Mouse (Mus musculus): ENCODE data around the gene Cyp2t4. TPM values are rescaled to one million over a fixed set of nuclear protein-coding genes. Genes with fewer than 3 reads are reported as not detected.

Gene Cyp2t4
- total and polyA plus RNA-seq, 2 experiments = not detected

DNA sequence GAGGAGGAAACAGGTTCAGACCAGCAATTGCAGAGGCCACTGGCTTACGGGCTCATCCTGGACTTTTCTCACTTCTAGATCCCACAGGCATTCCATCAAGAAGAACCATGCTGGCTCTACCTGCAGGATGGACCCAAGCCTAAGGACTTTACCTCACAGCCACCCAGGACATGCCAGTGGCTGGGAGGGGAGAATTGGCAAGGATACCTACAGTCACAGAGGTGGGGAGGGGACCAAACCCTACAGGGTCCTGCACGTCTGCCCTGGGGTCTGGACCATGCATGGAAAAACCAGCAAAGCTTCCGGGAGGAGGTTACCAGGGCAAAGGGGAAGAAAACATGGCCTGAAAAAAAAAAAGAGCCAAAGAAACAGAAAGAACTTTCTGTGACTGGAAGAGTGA lies 17.5 kb downstream of the Cyp2t4 start:
- no peak overlapping the region for H3K27ac ChIP-seq (replicated peaks; ENCODE audit: insufficient read depth, low read depth, low read length)
- no peaks in the 10 kb centered on the region for H3K79me2 ChIP-seq (ENCODE audit: control insufficient read depth, insufficient read depth, low read length)
- peaks cover 8% of the 10 kb centered on the region; the same call in 1 of the 2 replicates for H3K4me1 ChIP-seq (ENCODE audit: control insufficient read depth, insufficient read depth, low read length)
- WGBS = 92% methylated on average over 3 of the region's 3 CpGs
- TF ChIP-seq POLR2A (IDR thresholded peaks at IDR 0.05; ENCODE audit: extremely low read depth, insufficient read depth, low read length) (no peak), CTCF (IDR thresholded peaks at IDR 0.05; ENCODE audit: low read depth, low read length) (no peak)
- no peak for DNase-seq (ENCODE audit: extremely low read depth, low read depth, low spot score)
- H3K9ac ChIP-seq (ENCODE audit: low read depth, low read length) = no peak overlapping the region
- no peaks in the 10 kb centered on the region for H3K27me3 ChIP-seq (ENCODE audit: control insufficient read depth, insufficient read depth, low read length)
- H3K36me3 ChIP-seq (ENCODE audit: control insufficient read depth, insufficient read depth, low read length) = no peaks in the 10 kb centered on the region; the same call in 1 of the 2 replicates
- no peak overlapping the region for H3K4me3 ChIP-seq (ENCODE audit: insufficient read depth, low read depth, low read length)

- H3K79me2 ChIP-seq (ENCODE audit: control insufficient read depth, insufficient read depth, low read length) = no peaks in the 10 kb centered on the region
- WGBS = 96% methylated on average over 15 of the region's 15 CpGs
- no peaks in the 10 kb centered on the region for H3K27me3 ChIP-seq (ENCODE audit: control insufficient read depth, insufficient read depth, low read length)
- no peaks in the 10 kb centered on the region; the same call in 1 of the 2 replicates for H3K36me3 ChIP-seq (ENCODE audit: control insufficient read depth, insufficient read depth, low read length)
- DNase-seq (ENCODE audit: extremely low read depth, low read depth, low spot score) = no peak
- no peak overlapping the region for H3K27ac ChIP-seq (replicated peaks; ENCODE audit: insufficient read depth, low read depth, low read length)
- H3K9ac ChIP-seq (ENCODE audit: low read depth, low read length) = no peak overlapping the region
- TF ChIP-seq POLR2A (IDR thresholded peaks at IDR 0.05; ENCODE audit: extremely low read depth, insufficient read depth, low read length) (no peak), CTCF (IDR thresholded peaks at IDR 0.05; ENCODE audit: low read depth, low read length) (no peak)
- H3K4me3 ChIP-seq (ENCODE audit: insufficient read depth, low read depth, low read length) = no peak overlapping the region
- peaks cover 5% of the 10 kb centered on the region; the same call in 1 of the 2 replicates for H3K4me1 ChIP-seq (ENCODE audit: control insufficient read depth, insufficient read depth, low read length)
These were observed 21.0 kb downstream of the Cyp2t4 start for GRCm38 (mm10) chr7:27174496-27174895.

DNA sequence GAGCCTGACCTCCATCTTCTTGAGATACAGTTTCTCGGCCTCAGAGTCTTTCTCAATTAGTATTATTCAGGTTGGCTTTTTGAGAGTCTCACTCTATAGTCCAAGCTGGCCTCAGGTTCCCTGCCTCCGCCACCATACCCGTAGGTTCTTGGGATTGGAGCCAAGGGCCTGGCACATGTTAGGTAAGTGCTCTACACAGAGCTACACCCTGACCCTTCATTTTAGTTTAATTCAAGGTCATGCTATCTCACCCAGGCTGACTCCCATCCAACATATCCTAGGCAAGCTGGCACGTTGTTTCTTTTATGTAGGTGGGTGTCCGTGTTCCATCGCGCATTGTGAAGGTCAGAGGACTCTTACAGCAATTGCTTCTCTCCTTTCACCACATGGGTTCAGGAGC lies 21.4 kb downstream of the Cyp2t4 start:
- Histone ChIP-seq H3K27me3 (ENCODE audit: control insufficient read depth, insufficient read depth, low read length) (no peaks in the 10 kb centered on the region), H3K79me2 (ENCODE audit: control insufficient read depth, insufficient read depth, low read length) (no peaks in the 10 kb centered on the region), H3K9ac (ENCODE audit: low read depth, low read length) (no peak overlapping the region), H3K4me1 (ENCODE audit: control insufficient read depth, insufficient read depth, low read length) (peaks cover 8% of the 10 kb centered on the region), H3K4me3 (ENCODE audit: insufficient read depth, low read depth, low read length) (no peak overlapping the region), H3K36me3 (ENCODE audit: control insufficient read depth, insufficient read depth, low read length) (no peaks in the 10 kb centered on the region; the same call in 1 of the 2 replicates), H3K27ac (replicated peaks; ENCODE audit: insufficient read depth, low read depth, low read length) (no peak overlapping the region)
- TF ChIP-seq CTCF (IDR thresholded peaks at IDR 0.05; ENCODE audit: low read depth, low read length) = no peak
- no peak for TF ChIP-seq POLR2A (IDR thresholded peaks at IDR 0.05; ENCODE audit: extremely low read depth, insufficient read depth, low read length)
- no peak for DNase-seq (ENCODE audit: extremely low read depth, low read depth, low spot score)
- WGBS = 87% methylated on average over 7 of the region's 7 CpGs

GRCm38 (mm10) chr7:27177942-27178323 lies 24.4 kb downstream of the Cyp2t4 start:
- 7% methylated on average over 4 of the region's 4 CpGs for WGBS
- H3K4me3 ChIP-seq (ENCODE audit: insufficient read depth, low read depth, low read length) = peak overlapping the region; percentile 81; the same call in 1 of the 2 replicates
- no peaks in the 10 kb centered on the region for H3K79me2 ChIP-seq (ENCODE audit: control insufficient read depth, insufficient read depth, low read length)
- H3K9ac ChIP-seq (ENCODE audit: low read depth, low read length) = peak overlapping the region; percentile 4
- no peak for TF ChIP-seq POLR2A (IDR thresholded peaks at IDR 0.05; ENCODE audit: extremely low read depth, insufficient read depth, low read length)
- TF ChIP-seq CTCF (IDR thresholded peaks at IDR 0.05; ENCODE audit: low read depth, low read length) = no peak
- H3K27ac ChIP-seq (replicated peaks; ENCODE audit: insufficient read depth, low read depth, low read length) = peak overlapping the region; percentile 78
- H3K27me3 ChIP-seq (ENCODE audit: control insufficient read depth, insufficient read depth, low read length) = no peaks in the 10 kb centered on the region
- H3K4me1 ChIP-seq (ENCODE audit: control insufficient read depth, insufficient read depth, low read length) = peaks cover 13% of the 10 kb centered on the region
- no peaks in the 10 kb centered on the region; the same call in 1 of the 2 replicates for H3K36me3 ChIP-seq (ENCODE audit: control insufficient read depth, insufficient read depth, low read length)
- DNase-seq (ENCODE audit: extremely low read depth, low read depth, low spot score) = no peak

- Histone ChIP-seq H3K79me2 (ENCODE audit: control insufficient read depth, insufficient read depth, low read length) (no peaks in the 10 kb centered on the region), H3K27me3 (ENCODE audit: control insufficient read depth, insufficient read depth, low read length) (no peaks in the 10 kb centered on the region), H3K4me1 (ENCODE audit: control insufficient read depth, insufficient read depth, low read length) (peaks cover 13% of the 10 kb centered on the region), H3K27ac (replicated peaks; ENCODE audit: insufficient read depth, low read depth, low read length) (peak within 1 kb of the TSS; percentile 78), H3K36me3 (ENCODE audit: control insufficient read depth, insufficient read depth, low read length) (no peaks in the 10 kb centered on the region; the same call in 1 of the 2 replicates), H3K9ac (ENCODE audit: low read depth, low read length) (peak within 1 kb of the TSS; percentile 80), H3K4me3 (ENCODE audit: insufficient read depth, low read depth, low read length) (peak within 1 kb of the TSS; percentile 81)
- peak; percentile 98 for DNase-seq (ENCODE audit: extremely low read depth, low read depth, low spot score)
- under 1% methylated on average over 53 of the region's 53 CpGs for whole genome bisulfite sequencing
- TF ChIP-seq CTCF (IDR thresholded peaks at IDR 0.05; ENCODE audit: low read depth, low read length) (peak; percentile 70), POLR2A (IDR thresholded peaks at IDR 0.05; ENCODE audit: extremely low read depth, insufficient read depth, low read length) (no peak)
These were observed 25.1 kb downstream of the Cyp2t4 start, which contains the start of gene Rab4b for GRCm38 (mm10) chr7:27178324-27179216. Rab4b (minus strand) TSS chr7:27178896.
